Mouse (Mus musculus) adrenal gland, adult 8-10 months (tissue): ENCODE measurements around the gene Tulp4. TPM values are rescaled to one million over a fixed set of nuclear protein-coding genes. Genes with fewer than 3 reads are reported as not detected.
"Not testable (repeated sequence)": the region's sequence is repeated elsewhere in the genome, so short reads cannot be mapped to it uniquely, and the experiment has no call there.

Source experiments
- DNase-seq: peaks from one replicate; pipeline ENCODE4 v3.0.0; 2022
- total RNA-seq, 4 experiments: library from RNA; stranded (reverse); gene quantifications; 2 replicates each; pipeline ENCODE4 v1.2.4; 2022

The Tulp4 gene
- total RNA-seq, 4 experiments from 2014 or later, result 86.9 to 123 (median 107) TPM

- DNase-seq, result no peak
Observed at GRCm38 (mm10) chr17:6192275-6192674, 86.0 kb downstream of the Tulp4 start.

GRCm38 (mm10) chr17:6195390-6195789 is 89.2 kb downstream of the Tulp4 start:
- DNase-seq, result no peak

GRCm38 (mm10) chr17:6197491-6197890 is 91.3 kb downstream of the Tulp4 start:
- no peak for DNase-seq

- peak; percentile 22 for DNase-seq
Observed at GRCm38 (mm10) chr17:6198670-6199069, 92.4 kb downstream of the Tulp4 start.

- no peak for DNase-seq
Observed at GRCm38 (mm10) chr17:6199166-6199565, 92.9 kb downstream of the Tulp4 start.

- no peak for DNase-seq
Observed at GRCm38 (mm10) chr17:6201522-6202250, 95.4 kb downstream of the Tulp4 start.

- DNase-seq, result no peak
Observed at GRCm38 (mm10) chr17:6202389-6203110, 96.3 kb downstream of the Tulp4 start.

GRCm38 (mm10) chr17:6203126-6203525 is 96.9 kb downstream of the Tulp4 start:
- no peak for DNase-seq

- no peak for DNase-seq
Observed at GRCm38 (mm10) chr17:6203795-6204194, 97.6 kb downstream of the Tulp4 start.

- DNase-seq, result no peak
Observed at GRCm38 (mm10) chr17:6211721-6212120, 105.5 kb downstream of the Tulp4 start.

- DNase-seq, result no peak
Observed at GRCm38 (mm10) chr17:6215640-6216039, 109.4 kb downstream of the Tulp4 start.

- DNase-seq, result no peak
Observed at GRCm38 (mm10) chr17:6216514-6216913, 110.3 kb downstream of the Tulp4 start.

GRCm38 (mm10) chr17:6232633-6233032 is 126.4 kb downstream of the Tulp4 start:
- not testable (repeated sequence) for DNase-seq

GRCm38 (mm10) chr17:6251298-6251697 is 145.1 kb downstream of the Tulp4 start:
- not testable (repeated sequence) for DNase-seq

- not testable (repeated sequence) for DNase-seq
Observed at GRCm38 (mm10) chr17:6256400-6257069, 150.3 kb downstream of the Tulp4 start, which contains the start of gene Tmem181a. TSS of gene Tmem181a (plus strand) at chr17:6256860.

GRCm38 (mm10) chr17:6257070-6257456 is 150.8 kb downstream of the Tulp4 start:
- DNase-seq, result not testable (repeated sequence)

- not testable (repeated sequence) for DNase-seq
Observed at GRCm38 (mm10) chr17:6269876-6270831, 163.9 kb downstream of the Tulp4 start.

- DNase-seq, result not testable (repeated sequence)
Observed at GRCm38 (mm10) chr17:6270840-6271239, 164.6 kb downstream of the Tulp4 start.

- not testable (repeated sequence) for DNase-seq
Observed at GRCm38 (mm10) chr17:6271970-6272369, 165.7 kb downstream of the Tulp4 start.

- DNase-seq, result not testable (repeated sequence)
Observed at GRCm38 (mm10) chr17:6274693-6275092, 168.5 kb downstream of the Tulp4 start.

- not testable (repeated sequence) for DNase-seq
Observed at GRCm38 (mm10) chr17:6279205-6279604, 173.0 kb downstream of the Tulp4 start.

GRCm38 (mm10) chr17:6279772-6280171 is 173.5 kb downstream of the Tulp4 start:
- DNase-seq, result not testable (repeated sequence)
